Mouse (Mus musculus) C2C12 (cell line): ENCODE measurements around the gene Rtn1.

ENCODE experiments used
- CTCF ChIP-seq: IDR thresholded peaks from one replicate; pipeline ENCODE4 v1.5.1; 2011; ENCODE audit not compliant: control insufficient read depth, insufficient read depth, insufficient read length
- FOSL1 ChIP-seq: IDR thresholded peaks from one replicate; pipeline ENCODE4 v1.8.0; 2011; ENCODE audit warnings: mild to moderate bottlenecking, low read length; ENCODE audit not compliant: poor library complexity, insufficient read depth, severe bottlenecking
- MYOG ChIP-seq: IDR thresholded peaks from one replicate; pipeline ENCODE4 v1.6.1; 2011; ENCODE audit not compliant: control insufficient read depth, insufficient read length; ENCODE audit errors: extremely low read depth
- USF1 ChIP-seq: IDR thresholded peaks from one replicate; pipeline ENCODE4 v1.6.1; 2011; ENCODE audit warnings: low read depth, mild to moderate bottlenecking, control low read depth, moderate library complexity

DNA sequence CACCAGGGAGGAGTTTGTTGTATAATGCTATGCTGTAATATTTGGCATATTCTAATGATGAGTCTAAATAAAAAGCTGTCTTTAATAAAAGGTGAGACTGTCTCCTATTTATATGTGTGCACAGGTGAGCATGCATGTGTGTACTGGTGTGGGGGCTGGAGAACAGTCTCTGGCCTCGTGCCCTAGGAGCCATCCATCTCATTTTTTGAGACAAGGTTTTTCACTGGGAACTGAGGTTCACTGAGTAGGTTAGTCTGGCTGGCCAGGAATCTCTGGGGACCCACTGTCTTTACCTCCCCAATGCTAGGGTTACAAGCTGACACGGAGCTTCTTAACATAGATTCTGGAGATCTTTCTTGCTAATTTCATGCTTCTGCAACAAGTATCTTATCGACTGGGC is 176.7 kb downstream of the Rtn1 start:
- TF ChIP-seq FOSL1 = no peak
- no peak for TF ChIP-seq USF1
- TF ChIP-seq MYOG = no peak
- no peak for TF ChIP-seq CTCF
